Mouse (Mus musculus) frontal cortex, postnatal 25 days (tissue): ENCODE results near the gene Gm42372.
"Not testable (repeated sequence)": the region's sequence is repeated elsewhere in the genome, so short reads cannot be mapped to it uniquely, and the experiment has no call there.

ENCODE experiments used
- DNase-seq, 2 experiments: peaks; one replicate each; pipeline ENCODE4 v3.0.0; 2022; ENCODE audit warnings: low spot score in 2 of 2

Gene Gm42372

GRCm38 (mm10) chr7:16982859-16983568 lies at the start of gene Gm42372:
Gm42372 (plus strand) TSS chr7:16983086.
- DNase-seq: peak; percentile 74 to 85

GRCm38 (mm10) chr7:16937312-16937711 lies 45.6 kb upstream of the Gm42372 start:
- no peak for DNase-seq

- DNase-seq: peak in 1 of 2 experiments; percentile 37
These were observed 44.6 kb upstream of the Gm42372 start for GRCm38 (mm10) chr7:16938117-16938791.

GRCm38 (mm10) chr7:16940292-16940691 lies 42.6 kb upstream of the Gm42372 start:
- DNase-seq: peak in 1 of 2 experiments; percentile 50

- DNase-seq: no peak
These were observed 40.0 kb upstream of the Gm42372 start for GRCm38 (mm10) chr7:16942861-16943260.

- peak; percentile 68 to 78 for DNase-seq
These were observed 38.7 kb upstream of the Gm42372 start, which contains the start of gene Pnmal2 for GRCm38 (mm10) chr7:16944061-16944807. Pnmal2 (plus strand) TSS chr7:16944682.

- peak in 1 of 2 experiments; percentile 47 for DNase-seq
These were observed 38.0 kb upstream of the Gm42372 start for GRCm38 (mm10) chr7:16944808-16945315.

- DNase-seq: no peak
These were observed 37.5 kb upstream of the Gm42372 start for GRCm38 (mm10) chr7:16945419-16945818.

- DNase-seq: no peak
These were observed 36.2 kb upstream of the Gm42372 start for GRCm38 (mm10) chr7:16946441-16947348.

GRCm38 (mm10) chr7:16947349-16947895 lies 35.5 kb upstream of the Gm42372 start:
- DNase-seq: no peak

- no peak for DNase-seq
These were observed 34.9 kb upstream of the Gm42372 start for GRCm38 (mm10) chr7:16947959-16948361.

GRCm38 (mm10) chr7:16948923-16949458 lies 33.9 kb upstream of the Gm42372 start:
- DNase-seq: no peak

- DNase-seq: peak; percentile 80 to 91
These were observed 32.7 kb upstream of the Gm42372 start for GRCm38 (mm10) chr7:16949908-16950841.

- DNase-seq: peak; percentile 67 to 80
These were observed 31.8 kb upstream of the Gm42372 start for GRCm38 (mm10) chr7:16950861-16951635.

- DNase-seq: not testable (repeated sequence)
These were observed 29.1 kb upstream of the Gm42372 start for GRCm38 (mm10) chr7:16953776-16954175.

- DNase-seq: no peak
These were observed 27.2 kb upstream of the Gm42372 start for GRCm38 (mm10) chr7:16955712-16956111.

GRCm38 (mm10) chr7:16956410-16957265 lies 26.2 kb upstream of the Gm42372 start:
- peak in 1 of 2 experiments; percentile 34 for DNase-seq
